Mouse (Mus musculus) C2C12 (cell line): ENCODE data around the gene Insyn1. TPM values are rescaled to one million over a fixed set of nuclear protein-coding genes. Genes with fewer than 3 reads are reported as not detected.

Experiments
- H3K27me3 ChIP-seq: one replicate; pipeline ENCODE4 v1.6.1; 2011; ENCODE audit not compliant: control insufficient read depth, insufficient read depth, insufficient read length
- H3K36me3 ChIP-seq: one replicate; pipeline ENCODE4 v1.6.1; 2011; ENCODE audit not compliant: control insufficient read depth, insufficient read depth
- H3K4me3 ChIP-seq: one replicate; pipeline ENCODE4 v1.5.1; 2011; ENCODE audit warnings: mild to moderate bottlenecking, control low read depth; ENCODE audit not compliant: poor library complexity, insufficient read depth, severe bottlenecking
- H3K79me2 ChIP-seq: one replicate; pipeline ENCODE4 v1.6.1; 2011; ENCODE audit not compliant: control insufficient read depth, insufficient read depth
- H3K79me3 ChIP-seq: one replicate; pipeline ENCODE4 v1.6.1; 2011; ENCODE audit warnings: low read depth, control low read depth
- H3ac ChIP-seq: one replicate; pipeline ENCODE3; 2011; ENCODE audit warnings: low read depth; ENCODE audit not compliant: control insufficient read depth, insufficient read length
- CEBPB ChIP-seq: IDR thresholded peaks from one replicate; pipeline ENCODE4 v1.6.1; 2011; ENCODE audit warnings: low read depth, mild to moderate bottlenecking, control low read depth, moderate library complexity
- CTCF ChIP-seq: IDR thresholded peaks from one replicate; pipeline ENCODE4 v1.5.1; 2011; ENCODE audit not compliant: control insufficient read depth, insufficient read depth, insufficient read length
- FOSL1 ChIP-seq: IDR thresholded peaks from one replicate; pipeline ENCODE4 v1.8.0; 2011; ENCODE audit warnings: mild to moderate bottlenecking, low read length; ENCODE audit not compliant: poor library complexity, insufficient read depth, severe bottlenecking
- MAX ChIP-seq: IDR thresholded peaks from one replicate; pipeline ENCODE4 v1.6.1; 2011; ENCODE audit warnings: mild to moderate bottlenecking, control low read depth
- MYOD1 ChIP-seq: IDR thresholded peaks from one replicate; pipeline ENCODE4 v1.6.1; 2011; ENCODE audit warnings: low read depth; ENCODE audit not compliant: control insufficient read depth, insufficient read length
- MYOG ChIP-seq: IDR thresholded peaks from one replicate; pipeline ENCODE4 v1.6.1; 2011; ENCODE audit not compliant: control insufficient read depth, insufficient read length; ENCODE audit errors: extremely low read depth
- USF1 ChIP-seq: IDR thresholded peaks from one replicate; pipeline ENCODE4 v1.6.1; 2011; ENCODE audit warnings: low read depth, mild to moderate bottlenecking, control low read depth, moderate library complexity
- polyA plus RNA-seq: library from polyadenylated mRNA; unstranded; fragments of >200 nt; fragmentation: generic; extraction: Trizol; gene quantifications from one replicate; pipeline ENCODE4 v1.2.1, GENCODE M21; 2012; ENCODE audit warnings: missing spikeins

Insyn1 gene
- polyA plus RNA-seq, 1 experiment: 23.3 TPM

DNA sequence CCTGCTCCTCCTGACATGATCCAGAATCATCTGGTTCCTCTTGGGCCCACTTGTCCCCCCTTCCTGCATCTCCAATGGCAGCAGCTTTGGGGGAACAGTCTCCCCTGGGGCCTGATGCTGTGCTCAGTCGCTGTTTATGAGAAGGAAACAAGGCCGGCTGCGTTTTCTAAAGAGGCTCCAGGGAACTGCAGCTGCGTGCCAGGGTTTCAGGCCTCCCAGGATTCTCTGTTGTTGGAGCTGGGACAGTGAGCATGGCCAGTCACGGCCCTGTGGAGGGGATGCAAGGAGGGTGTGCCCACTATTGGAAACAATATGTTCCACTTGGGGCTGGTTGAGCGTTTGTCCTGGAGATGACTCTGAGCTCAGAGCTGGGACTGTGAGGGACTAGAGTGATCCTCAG is 17.9 kb upstream of the Insyn1 start:
- H3ac ChIP-seq: no peak overlapping the region
- H3K4me3 ChIP-seq: no peak overlapping the region
- H3K79me2 ChIP-seq: no peaks in the 10 kb centered on the region
- TF ChIP-seq FOSL1 (no peak), MYOG (no peak), CTCF (no peak), CEBPB (no peak), MAX (no peak), USF1 (no peak), MYOD1 (no peak)
- peaks cover 4% of the 10 kb centered on the region for H3K27me3 ChIP-seq
- H3K79me3 ChIP-seq: no peaks in the 10 kb centered on the region
- H3K36me3 ChIP-seq: peaks cover 15% of the 10 kb centered on the region

DNA sequence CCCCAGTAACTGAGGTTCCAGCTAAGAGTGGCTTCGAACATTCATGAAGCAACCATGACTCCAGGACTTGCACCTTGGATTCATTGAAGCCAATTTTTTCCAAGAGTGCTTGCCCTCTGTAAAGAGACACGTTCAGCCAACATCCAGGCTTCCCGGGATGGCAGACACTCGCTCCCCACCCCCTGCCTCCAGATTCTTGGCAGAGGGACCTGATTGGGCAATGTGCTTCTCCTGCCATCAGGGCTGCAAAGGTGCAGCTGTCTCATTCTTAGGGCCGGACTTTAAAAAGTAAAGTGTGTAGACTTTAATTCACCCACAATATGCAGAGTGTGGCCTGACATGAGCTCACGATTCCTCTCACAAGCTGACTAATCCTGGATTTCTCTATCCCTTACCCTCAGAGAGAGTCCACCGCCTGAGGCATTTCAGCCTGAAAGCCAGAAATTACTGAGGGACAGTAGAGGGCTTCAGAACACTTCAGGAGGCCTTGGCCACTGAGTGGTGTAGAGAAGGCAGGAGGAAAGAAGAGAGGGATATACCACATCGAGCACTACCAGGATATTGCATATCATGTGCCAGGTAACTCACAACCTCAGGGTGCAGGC is 15.1 kb upstream of the Insyn1 start:
- Histone ChIP-seq H3K36me3 (no peaks in the 10 kb centered on the region), H3K27me3 (peaks cover 7% of the 10 kb centered on the region), H3K79me3 (no peaks in the 10 kb centered on the region), H3K4me3 (no peak overlapping the region), H3ac (no peak overlapping the region), H3K79me2 (no peaks in the 10 kb centered on the region)
- TF ChIP-seq MAX (no peak), FOSL1 (no peak), MYOG (no peak), USF1 (no peak), MYOD1 (no peak)

DNA sequence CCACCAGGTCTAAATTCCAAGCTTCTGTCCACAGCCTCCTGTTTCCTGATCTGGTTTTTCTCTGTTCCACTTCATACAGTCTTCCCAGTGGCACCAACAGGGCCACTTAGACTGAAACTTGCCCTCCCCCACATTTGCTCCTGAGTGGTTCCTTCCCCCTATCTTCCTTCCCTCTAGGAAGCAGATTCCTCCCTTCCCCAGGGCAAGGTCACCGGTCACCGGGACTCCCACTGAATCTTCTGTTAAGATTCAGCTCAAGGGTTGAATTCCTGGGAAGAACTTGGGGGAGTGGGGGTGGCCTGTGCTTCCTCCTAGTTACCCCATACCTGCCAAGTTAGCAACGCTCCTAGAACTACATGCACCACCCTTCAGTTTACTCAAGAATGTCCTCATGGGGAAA is 1.3 kb upstream of the Insyn1 start:
- no peak for TF ChIP-seq FOSL1
- TF ChIP-seq CTCF: no peak
- TF ChIP-seq MYOG: no peak
- no peak for TF ChIP-seq MYOD1
- TF ChIP-seq USF1: no peak
- no peak for TF ChIP-seq CEBPB
- no peak for TF ChIP-seq MAX
- H3K4me3 ChIP-seq: no peak overlapping the region
- H3K36me3 ChIP-seq: no peaks in the 10 kb centered on the region
- H3K79me2 ChIP-seq: no peaks in the 10 kb centered on the region
- H3ac ChIP-seq: no peak overlapping the region
- H3K79me3 ChIP-seq: no peaks in the 10 kb centered on the region
- H3K27me3 ChIP-seq: no peaks in the 10 kb centered on the region

DNA sequence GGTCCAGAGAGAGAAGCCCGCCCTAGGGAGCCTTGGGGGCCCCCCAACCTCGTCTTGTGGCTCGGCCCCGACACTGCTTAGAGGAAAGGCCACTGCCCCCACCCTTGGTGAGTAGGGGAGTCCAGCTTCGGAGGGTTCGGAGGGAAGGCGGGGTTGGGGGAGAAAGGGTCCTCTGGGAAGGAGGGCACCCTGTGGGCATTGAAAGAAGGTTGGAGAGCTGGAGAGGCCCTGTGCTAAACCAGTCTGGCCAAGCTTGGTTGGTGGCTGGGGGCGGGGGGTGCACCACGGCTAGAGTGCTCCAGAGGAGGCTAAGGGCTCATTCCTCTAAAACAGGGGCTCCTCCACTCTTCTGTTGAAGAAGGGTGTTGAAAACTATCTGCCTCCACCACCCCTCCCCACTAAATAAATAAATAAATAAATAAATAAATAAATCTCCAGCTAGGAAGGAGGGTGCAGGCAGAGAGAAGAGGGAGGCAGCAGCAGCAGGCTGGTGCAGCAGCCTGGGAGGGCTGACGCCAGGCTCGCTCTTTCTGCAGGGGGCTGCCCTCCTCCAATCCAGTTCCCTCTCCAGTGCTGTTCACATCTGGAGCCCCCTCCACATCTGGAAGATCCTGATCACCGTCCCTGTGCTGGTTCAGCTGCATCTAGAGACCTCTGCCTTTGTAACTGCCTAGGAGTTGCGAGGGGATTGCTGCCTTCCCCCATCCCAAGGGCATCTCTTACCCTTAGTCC is 896 bp downstream of the Insyn1 start:
- Histone ChIP-seq H3K79me3 (no peaks in the 10 kb centered on the region), H3K36me3 (no peaks in the 10 kb centered on the region), H3K79me2 (no peaks in the 10 kb centered on the region), H3K4me3 (peak overlapping the region; percentile 32), H3K27me3 (no peaks in the 10 kb centered on the region), H3ac (peak overlapping the region; percentile 85)
- no peak for TF ChIP-seq USF1
- no peak for TF ChIP-seq CTCF
- no peak for TF ChIP-seq MYOD1
- TF ChIP-seq MAX: no peak
- no peak for TF ChIP-seq CEBPB
- TF ChIP-seq MYOG: no peak
- no peak for TF ChIP-seq FOSL1

DNA sequence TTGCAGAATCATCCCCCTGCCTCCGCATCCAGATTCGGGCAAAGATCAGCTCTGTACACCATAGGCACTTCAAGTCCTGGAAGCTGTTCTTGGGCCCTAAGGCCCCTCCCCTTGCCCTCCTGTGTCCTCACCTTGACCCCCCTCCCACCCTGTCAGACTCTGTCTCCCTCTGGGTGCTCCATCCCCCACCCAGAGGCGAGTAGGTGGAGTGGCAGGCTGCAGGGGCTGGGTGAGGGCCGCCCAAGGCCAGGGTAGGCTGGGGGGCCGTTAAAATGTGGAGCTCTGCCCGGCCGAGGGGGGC is 1.4 kb downstream of the Insyn1 start:
- no peaks in the 10 kb centered on the region for H3K27me3 ChIP-seq
- no peak overlapping the region for H3ac ChIP-seq
- no peaks in the 10 kb centered on the region for H3K79me3 ChIP-seq
- H3K4me3 ChIP-seq: no peak overlapping the region
- H3K36me3 ChIP-seq: no peaks in the 10 kb centered on the region
- TF ChIP-seq MYOG: no peak
- TF ChIP-seq USF1: no peak
- no peak for TF ChIP-seq MYOD1
- TF ChIP-seq CEBPB: no peak
- TF ChIP-seq FOSL1: no peak
- no peak for TF ChIP-seq MAX
- no peak for TF ChIP-seq CTCF
- H3K79me2 ChIP-seq: no peaks in the 10 kb centered on the region

DNA sequence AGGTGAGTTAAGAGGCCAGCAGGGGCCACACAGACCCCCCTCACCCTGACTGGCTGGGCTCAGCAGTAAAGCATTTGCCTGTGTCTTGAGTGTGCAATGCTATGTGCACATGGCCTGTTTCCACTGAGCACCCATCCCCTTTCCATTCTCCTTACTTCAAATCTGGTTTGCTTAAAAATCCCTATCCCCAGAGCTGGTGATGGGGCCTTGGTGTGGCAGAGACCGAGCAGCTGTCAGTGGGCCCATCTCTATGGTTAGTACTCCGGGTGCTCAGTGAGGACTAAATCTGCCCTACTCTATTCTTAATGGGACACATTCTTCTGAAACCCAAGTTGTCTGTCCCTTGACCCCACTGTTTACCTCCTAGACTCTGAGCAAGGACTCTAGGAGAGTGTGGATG is 2.0 kb downstream of the Insyn1 start:
- no peaks in the 10 kb centered on the region for H3K36me3 ChIP-seq
- no peaks in the 10 kb centered on the region for H3K27me3 ChIP-seq
- H3K79me3 ChIP-seq: no peaks in the 10 kb centered on the region
- no peak for TF ChIP-seq USF1
- no peak for TF ChIP-seq MYOD1
- no peak for TF ChIP-seq MYOG
- TF ChIP-seq CEBPB: no peak
- no peak for TF ChIP-seq FOSL1
- no peak for TF ChIP-seq CTCF
- no peak for TF ChIP-seq MAX
- no peak overlapping the region for H3K4me3 ChIP-seq
- no peak overlapping the region for H3ac ChIP-seq
- H3K79me2 ChIP-seq: no peaks in the 10 kb centered on the region
